Mouse (Mus musculus): ENCODE data around the gene Glis1.
A peak's percentile ranks its signal among the peaks of the same experiment; 100 is the strongest.

Glis1 gene

DNA sequence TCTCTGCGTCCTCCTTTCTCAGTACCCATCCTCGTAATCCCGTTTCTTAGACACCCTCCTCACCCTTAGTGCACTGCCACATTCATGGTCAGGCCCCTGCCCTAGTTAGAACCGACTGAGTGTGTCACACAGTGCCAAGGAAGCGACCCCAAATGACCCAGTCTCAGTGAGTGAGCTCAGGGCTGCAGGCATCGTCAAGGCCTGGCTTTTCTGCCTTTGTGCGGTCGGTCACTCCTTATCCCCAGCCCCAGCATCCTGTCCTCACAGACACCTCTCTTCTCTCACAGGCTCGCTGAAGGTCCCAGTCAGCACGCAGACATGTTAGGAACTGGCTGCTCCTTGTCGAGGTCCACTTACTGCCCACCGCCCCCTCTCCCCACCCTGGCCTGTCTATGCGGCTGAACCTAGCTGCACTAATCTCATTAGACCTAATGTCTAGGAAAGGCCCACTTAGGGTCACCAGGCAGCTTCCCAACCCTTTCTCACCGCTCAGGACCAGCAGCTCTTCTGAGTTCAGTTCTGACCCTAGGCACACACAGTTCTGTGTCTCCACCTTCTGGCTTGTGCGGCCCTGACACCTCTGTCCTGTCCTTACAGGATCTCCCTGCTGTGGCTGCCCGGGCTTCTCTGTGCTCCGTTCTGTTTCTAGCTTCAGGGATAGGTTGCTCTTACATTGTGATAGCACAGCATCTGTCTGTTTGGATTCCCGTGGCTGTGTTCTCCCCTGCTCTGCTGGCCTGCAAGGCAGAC is 18.1 kb downstream of the Glis1 start:
- DNase-seq (ENCODE audit: low spot score): no peak

DNA sequence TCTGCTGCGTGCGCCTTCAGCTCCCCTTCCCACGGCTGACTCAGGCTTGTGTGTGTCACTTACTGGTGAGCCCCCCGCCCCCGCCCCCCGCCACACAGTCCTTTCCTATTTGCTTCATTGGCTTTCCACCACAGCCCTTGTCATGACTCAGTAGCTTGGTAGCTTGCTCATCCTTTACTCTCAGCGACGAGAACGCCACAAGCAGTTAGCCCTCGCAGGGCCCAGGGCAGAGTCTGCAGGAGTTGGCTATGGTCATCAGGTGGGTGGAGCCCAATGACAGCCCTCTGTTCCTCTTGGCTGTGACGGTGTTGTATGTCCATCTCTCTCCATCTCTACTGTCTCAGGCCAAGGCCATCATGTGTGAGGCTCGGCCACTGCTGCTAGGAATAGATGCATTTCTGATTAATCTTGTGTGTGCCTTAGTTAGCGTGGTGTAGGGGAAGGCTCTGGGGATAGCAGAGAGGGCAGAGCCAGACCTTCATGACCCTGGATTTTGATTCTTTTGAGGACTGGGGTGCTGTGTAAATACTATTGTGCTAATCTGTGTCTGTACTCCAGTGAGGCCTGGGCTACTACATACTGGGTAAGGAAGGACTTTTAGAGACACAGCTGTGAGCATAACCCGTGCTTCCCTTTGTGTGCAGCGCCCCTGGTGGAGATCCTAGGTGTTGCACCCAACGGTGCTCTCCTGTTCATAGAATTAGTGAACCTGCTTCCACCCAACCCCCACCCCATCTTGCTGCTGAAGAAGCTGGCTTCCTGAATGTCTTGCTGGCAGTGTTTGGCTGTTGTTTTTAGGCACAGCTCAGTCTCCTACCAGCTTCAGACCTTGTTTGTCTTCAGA is 19.0 kb downstream of the Glis1 start:
- DNase-seq (ENCODE audit: low spot score): peak; percentile 91

DNA sequence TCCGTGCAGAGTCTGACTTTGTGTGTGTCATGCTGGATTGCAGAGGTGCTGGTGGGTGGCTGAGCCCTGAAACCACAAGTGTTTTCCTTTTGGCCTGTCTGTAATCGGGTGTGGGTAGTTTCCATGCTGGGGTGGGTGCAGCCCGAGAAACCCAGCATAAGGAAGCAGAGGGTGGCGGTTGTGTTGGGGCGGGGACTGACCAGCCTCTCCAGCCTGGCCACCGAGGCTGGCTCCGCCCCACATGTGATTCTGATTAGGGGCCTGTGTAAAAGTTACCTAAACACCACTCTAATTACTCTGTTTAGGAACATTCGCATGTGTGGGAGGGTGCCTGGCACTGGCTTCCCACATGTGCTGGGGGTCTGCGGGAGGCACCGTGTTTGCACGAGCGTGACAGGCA is 23.2 kb downstream of the Glis1 start:
- DNase-seq (ENCODE audit: low spot score): no peak

DNA sequence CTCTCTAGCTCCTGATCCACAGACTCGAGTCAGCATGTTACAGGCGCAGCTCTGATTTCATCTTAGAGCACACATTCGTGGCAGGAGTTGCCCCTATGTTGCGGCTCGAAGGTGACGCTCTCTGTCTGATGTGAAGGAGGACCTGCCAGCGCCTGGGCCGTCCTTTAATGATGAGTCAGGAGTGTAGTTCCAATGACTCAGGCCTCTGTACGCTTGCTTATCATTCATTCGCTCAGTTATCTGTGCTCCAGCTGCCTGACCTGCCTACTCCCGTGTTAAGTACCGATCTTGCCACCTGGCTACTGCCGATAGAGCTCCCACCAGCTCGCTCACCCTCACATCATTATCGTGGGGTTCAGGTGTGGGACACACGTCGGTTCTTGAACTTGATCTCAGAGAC is 24.5 kb downstream of the Glis1 start:
- DNase-seq (ENCODE audit: low spot score): no peak

DNA sequence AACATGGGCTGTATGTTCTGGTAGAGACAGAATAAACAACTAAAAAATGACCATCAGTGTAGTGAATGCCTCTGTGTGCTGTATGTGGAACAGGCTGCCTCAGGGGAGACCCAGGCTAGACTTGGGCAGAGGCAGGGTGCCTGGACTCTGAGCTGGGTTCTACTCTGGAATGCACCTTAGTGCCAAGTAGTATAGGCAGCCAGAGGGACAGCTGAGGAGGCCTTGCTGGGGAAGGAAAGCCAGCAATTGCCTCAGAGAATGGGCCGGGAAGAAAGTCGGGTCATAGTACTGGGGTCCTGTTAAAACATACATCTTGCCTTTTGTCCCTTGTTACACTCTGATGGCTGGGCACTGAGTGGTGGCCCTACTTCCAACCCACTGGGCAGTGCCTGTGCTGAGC is 25.1 kb downstream of the Glis1 start:
- no peak for DNase-seq (ENCODE audit: low spot score)

DNA sequence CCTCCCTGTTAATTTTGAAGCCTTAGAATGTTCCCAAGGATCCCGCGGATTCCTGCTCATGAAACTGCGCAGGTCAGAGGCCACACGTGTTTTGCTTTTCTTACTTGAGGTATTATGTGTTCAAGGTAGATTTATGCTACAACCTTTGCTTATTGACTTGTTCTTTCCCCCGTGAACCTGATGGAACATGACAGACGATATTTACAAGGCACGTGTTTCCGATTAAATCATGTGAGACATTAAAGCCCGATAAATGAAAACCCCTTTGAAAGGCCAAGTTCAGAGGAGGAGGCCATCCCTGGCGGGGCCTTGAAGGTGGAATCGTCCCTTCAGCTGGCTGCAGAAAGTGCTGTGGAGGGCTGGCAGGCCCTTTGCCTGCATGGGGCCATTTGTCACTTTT is 26.1 kb downstream of the Glis1 start:
- no peak for DNase-seq (ENCODE audit: low spot score)

DNA sequence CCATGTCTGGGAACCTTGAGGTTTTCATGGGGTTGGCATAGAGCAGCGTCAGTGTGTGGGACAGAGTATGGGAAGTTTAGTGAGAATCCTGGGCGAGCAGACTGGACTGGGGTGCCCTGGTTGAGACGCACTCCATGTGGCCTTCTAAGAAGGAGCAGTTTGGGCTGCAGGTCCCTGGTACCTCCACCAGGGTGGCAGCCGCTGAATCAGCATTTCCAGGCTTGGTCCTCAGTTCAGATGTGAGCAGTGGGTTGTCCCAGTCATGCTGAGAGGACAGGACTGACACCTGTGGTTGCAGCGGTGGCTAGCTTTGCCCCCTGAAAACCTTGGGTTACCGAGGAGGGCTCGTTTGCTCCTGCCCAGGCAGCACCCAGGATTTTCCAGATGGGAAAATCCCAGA is 33.4 kb downstream of the Glis1 start:
- DNase-seq (ENCODE audit: low spot score): no peak

DNA sequence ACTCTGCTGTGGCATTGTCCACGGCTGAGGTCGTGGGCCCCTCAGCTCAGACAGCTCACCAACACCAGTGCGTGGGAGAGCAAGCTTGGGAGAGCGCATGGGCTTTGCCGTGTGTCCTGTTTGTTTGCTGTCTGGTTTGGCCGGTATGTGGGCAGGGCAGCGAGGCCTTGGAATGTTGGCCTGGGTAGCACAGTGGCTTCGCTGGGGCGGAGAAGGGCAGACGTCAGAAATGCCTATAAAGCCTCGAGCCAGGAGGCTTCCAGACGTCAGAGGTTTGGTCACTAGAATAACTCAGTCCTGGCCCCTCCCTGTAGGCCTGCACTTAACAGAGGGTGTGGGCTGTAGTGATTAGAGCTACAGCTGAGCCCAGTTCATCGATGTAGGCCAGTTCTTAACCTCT is 33.9 kb downstream of the Glis1 start:
- no peak for DNase-seq (ENCODE audit: low spot score)

DNA sequence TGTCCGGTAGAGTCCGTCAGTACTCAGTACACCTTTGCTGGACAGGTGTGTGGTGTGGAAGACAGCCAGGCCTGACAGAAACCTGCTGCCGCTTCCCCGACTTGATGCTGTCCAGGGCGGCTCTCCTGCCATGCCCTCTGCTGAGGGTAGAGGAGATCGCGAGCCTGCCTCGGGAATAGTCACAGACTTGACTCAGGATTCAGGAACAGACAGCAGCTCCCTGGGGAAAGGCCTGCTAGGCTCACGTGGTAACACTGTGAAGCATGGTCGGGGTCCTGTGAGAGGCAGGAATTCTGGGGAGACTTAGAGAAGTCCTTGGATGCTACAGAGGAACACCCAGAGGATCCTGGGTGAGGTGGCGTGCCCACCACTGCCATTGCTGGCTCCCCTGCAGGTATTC is 34.4 kb downstream of the Glis1 start:
- DNase-seq (ENCODE audit: low spot score): no peak

DNA sequence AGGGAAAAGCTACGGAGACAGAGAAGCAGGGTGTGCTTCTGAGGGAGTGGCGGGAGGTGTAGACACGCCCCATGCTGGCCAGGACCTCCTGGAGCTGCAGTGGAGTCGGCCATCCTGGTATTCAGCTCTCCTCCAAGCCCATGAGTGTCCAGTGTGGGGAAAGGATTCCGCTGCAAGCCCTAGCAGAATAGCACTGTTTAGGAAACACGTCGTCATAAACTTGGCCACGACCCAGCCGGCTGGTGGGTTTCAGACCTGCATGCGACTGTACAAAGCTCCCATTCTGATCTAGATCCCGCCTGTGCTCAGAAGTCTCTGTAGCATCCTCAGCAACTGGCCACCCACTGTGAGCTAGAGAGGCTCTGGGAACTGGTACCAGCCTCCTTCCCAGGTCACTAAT is 41.9 kb downstream of the Glis1 start:
- no peak for DNase-seq (ENCODE audit: low spot score)

DNA sequence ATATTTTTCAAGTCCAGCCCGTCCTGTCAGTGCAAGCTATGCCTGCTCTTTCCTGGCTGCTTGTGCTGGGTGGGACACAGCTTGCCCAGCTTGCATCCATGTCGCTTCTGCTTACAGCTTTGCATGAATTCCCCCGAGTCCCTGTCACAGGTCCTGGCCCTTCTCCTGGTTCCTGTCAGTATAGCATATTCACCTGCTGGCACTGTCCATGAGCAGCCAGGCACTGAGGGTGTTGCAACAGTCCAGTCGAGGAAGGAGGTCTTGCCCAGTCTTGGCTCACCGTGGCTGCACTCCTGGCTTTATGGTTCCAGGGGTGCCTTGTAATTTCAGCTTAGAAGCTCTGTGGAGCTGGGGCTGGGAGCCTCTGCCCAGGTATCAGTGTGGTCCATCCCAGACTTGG is 44.6 kb downstream of the Glis1 start:
- DNase-seq (ENCODE audit: low spot score): no peak

DNA sequence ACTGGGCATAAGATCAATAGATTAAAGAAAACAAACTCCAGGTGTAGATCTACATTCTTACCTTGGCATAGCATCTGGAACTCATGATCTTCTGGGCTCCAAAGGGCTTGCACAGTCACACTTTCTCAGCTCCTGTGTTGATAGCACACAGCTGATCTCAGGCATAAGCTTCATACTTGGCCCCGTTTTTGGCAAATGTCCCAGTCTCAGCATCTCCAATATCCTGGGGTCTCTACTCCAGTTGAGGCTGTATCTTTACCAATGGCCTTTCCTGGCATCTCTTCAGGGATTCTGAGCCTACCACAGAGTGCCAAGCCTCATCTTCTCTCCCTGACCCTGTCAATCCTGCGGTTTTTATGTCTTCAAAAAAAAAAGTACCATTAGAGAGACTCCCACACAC is 48.1 kb downstream of the Glis1 start:
- DNase-seq (ENCODE audit: low spot score): no peak

DNA sequence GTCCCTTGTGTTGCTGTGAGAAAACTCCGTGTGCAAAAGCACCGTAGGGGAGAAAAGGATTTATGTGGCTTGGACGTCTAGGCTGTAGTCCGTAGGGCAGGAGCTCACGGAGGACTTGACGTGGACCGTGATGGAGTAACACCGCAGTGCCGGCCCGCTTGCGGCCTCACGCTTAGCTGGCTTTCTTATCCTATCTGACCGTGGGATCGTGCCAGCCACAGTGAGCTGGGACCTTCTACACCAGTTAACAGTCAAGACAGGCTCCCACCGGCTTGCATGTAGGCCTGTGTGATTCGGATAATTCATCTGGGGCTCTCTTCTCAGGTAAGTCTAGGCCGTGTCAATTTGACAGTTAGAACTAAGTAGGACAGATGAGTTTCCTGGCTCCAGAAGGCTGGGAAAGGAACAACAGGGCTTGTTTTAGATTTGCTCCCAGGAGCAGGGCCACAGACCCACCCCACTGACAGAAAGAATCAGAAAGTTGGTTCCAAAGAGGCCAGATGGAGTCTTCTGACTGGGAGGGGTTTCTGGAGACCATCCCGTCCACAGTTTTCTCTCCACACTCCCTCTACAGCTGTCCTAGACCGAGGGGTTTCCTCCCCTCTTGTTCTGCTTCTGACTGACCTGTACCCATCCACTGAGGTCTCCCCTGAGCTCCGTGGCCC is 49.3 kb downstream of the Glis1 start:
- no peak for DNase-seq (ENCODE audit: low spot score)

DNA sequence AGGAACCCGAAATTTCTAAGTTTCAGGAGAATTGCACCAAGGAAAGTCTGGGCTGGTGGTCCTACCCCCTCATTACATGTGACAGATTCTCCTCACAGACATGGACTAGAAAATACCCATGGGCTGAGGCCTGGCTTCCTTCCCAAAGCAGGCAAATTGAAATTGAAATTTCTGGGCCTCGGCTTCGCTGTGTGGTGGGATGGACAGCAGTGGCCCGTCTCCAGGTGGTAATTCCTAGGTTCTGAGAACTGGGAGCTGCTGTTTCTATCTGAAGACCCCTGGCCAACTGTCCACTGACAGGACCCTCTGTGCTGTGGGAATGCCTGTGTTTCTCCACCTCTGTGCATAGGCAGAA is 49.8 kb downstream of the Glis1 start:
- DNase-seq (ENCODE audit: low spot score): no peak

DNA sequence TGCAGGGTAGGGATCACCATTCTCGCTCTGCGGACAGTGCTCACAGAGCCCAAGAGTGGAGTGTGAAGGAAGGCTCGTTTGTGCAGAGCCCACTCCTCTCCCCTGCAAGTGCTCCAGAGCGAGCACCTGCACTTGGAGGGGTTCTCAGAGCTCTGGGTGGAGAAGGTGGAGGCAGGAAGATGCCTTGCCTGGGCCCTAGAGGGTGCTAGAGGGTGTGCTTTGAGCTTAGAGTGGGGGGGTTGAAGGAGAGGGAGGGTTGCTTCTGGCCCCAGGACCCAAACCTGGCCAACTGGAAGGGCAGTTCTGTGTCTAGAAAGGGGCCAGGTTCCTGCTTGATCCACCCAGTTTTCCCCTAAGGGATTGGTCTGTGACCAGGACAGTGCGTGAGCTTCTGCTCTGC is 51.5 kb downstream of the Glis1 start:
- DNase-seq (ENCODE audit: low spot score): no peak

DNA sequence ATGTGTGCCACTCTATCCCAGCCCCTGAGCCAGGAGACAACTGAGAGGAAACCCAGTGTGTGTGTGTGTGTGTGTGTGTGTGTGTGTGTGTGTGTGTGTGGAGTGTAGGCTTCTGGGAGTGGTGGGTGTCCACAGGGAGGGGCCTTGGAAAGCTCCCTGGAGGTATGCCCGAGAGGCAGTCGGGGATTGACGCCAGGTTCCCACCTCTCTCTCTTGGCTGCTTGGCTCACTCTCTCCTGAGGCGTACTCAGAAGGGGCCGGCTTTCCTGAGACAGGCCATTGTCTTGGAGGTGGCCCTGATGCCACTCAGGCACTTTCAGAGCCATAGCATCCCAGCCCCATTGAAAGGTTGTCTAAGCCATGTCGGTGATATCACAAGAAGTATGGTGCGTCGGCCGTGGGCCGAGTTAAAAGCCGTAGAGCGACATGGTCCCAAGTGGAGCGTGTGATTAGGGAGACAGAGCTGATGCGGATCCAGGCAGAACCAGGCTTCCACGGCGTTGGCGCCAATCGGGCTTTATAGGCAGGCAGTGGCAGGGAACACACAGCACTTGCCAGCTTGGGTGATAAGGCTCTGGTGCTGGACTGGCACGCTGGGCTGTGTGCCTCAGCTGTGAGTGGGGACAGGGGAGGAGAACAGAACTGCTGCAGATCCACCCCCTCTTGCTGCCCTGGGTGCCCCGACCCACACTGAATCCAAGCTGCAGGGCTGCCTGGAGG is 54.9 kb downstream of the Glis1 start:
- DNase-seq (ENCODE audit: low spot score): no peak

DNA sequence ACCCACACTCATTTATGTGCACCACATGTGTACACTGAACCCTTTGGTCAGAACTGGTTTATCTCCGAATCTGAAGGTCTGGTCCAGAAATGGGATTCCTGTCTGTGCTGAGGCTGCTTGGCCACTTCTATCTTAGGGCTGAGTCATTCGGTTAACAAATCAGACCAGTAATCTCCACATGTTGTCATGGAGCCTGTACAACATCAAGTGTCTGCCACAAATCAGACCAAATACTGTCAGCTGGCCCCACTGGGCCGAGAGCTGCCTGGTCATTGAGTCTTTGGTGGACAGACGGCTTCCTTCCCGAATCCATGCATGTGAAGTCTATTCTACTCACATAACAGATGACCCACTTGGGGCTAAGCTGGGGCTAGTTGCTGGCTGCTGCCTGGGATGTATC is 58.6 kb downstream of the Glis1 start:
- DNase-seq (ENCODE audit: low spot score): no peak

DNA sequence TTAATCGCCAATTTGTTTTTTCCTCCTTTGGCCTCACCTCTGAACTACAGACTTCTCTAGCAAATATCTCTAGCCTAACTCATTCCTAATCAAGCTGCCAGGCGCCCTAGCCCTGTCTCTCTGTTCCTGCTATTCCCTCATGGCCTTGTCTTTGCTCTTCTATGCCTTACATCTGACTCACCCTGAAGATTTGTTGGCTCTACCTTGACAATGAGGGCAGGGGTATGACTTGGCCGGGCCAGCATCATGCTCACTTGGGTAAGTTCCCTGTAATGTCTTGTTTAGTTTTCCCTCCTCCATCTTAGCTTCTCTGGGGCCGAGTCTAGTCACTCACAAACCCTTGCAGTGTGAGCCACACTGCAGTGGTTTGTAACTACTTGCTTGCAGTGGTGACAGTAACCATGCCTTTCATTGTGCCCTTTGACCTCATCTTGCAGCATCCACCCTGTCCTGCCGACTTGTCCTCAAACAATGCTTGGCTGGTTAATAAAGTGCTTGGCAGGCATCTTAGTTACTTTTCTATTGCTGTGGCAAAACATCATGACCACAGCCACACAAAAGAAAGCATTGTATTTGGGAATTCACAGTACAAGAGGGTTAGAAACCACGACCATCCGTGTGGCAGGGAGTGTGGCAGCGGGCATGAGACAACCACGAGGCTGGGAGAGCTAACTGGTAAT is 61.5 kb downstream of the Glis1 start:
- no peak for DNase-seq (ENCODE audit: low spot score)

DNA sequence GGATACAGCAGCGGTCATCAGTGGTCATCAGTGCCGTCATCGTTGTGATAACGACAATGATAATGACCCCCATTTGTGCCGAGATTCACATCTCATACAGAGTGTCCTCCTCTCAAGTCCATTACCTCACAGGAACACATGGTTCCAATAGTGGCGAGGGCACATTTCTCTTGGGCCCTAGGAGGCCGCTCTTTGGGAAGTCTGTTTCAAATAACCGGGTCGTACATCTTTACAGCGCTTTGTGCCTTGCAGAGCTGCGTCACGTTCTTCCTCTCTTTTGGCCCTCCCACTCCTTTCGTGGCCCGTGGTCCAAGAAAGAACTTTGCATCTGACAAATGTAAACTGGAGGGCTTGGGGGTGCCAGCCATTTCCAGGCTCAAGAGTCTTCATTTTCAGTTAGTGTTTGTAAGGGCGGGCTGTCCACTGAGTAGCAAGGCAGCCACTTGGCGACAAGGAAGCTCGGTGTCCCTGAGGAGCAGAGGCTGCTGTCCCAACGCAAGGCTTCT is 63.1 kb downstream of the Glis1 start:
- no peak for DNase-seq (ENCODE audit: low spot score)

DNA sequence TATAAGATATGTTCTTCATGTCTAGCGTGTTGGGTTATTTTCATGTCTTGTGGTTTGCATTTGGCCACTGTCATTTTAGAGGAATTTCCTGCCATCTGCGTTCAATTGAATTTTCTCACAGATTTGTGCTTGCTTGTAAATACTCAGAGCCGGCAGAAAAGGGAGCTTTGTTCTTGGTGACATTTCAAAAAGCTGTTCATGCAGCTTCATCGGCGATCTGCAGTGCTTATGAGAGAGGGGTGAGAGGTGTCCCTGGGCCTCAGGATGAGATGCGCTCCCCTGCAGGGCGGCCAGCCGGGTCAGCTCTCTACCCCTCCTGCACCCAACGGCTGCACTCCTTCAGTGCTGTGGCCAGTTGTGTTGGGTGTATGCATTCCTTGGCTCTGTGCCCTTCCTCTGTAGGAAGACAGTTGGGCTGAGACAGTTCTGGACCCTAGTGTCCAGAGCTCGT is 68.2 kb downstream of the Glis1 start:
- peak; percentile 32 for DNase-seq (ENCODE audit: low spot score)

DNA sequence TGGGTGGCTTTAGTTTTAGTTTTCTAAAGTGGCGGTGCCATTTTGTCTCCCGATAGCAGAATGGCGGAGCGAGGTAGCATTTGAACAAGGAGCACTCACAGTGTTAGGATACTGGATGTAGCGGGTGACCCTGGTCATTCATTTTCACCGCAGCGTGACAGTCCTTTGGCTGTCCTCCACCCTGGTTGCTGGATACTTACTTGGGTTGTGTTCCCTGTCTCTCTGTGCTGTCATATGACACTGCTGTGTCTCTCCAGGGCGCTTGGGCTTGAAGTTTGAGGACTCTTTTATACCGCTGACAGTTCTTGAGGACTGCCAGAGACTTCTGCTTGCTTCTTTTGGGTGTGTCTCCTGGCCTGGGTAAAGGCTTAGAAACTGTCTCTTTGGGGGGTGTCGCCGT is 80.6 kb downstream of the Glis1 start:
- no peak for DNase-seq (ENCODE audit: low spot score)

DNA sequence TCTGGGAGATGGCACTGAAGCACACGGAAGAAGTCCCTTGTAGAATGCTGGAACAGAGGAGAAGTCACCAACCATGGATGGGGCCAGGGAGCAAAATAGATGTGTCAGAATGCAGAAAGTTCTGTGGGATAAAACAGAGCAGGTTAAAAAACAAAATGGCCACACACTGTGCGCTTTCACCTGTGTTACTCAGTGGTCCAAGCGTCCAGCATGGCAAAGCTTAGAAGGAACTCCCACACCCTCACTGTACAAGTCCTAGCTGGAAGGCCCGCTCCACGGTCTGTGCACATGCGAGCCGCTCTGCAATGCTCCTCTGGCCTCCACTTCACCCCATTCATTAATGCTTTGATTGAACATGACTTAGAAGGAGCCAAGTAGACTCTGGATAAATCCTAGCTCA is 81.2 kb downstream of the Glis1 start:
- DNase-seq (ENCODE audit: low spot score): no peak
